Mouse (Mus musculus) T-helper 1 cell (primary cell): ENCODE measurements around the gene Six2.

Experiments used
- in situ Hi-C: fragments of 300-600 bp; cut with MboI, MseI; formaldehyde crosslinking; loops from one replicate; pipeline ENCODE4 v1.15.1; 2025; ENCODE audit warnings: high pct_unique_total_duplicates

The Six2 gene

GRCm38 (mm10) chr17:85688236-85688910 lies at the start of gene Six2:
Six2 (minus strand) TSS chr17:85688274.
- in situ Hi-C loops: loop anchor here (5.0 to 10.0 kb wide), 2 partner anchors 76 to 366 kb away; partner anchors contain the start of gene Six3

- in situ Hi-C loops: no loop called here
These were observed 49.2 kb upstream of the Six2 start for GRCm38 (mm10) chr17:85737090-85737780.

- in situ Hi-C loops: no loop called here
These were observed 43.3 kb upstream of the Six2 start for GRCm38 (mm10) chr17:85731329-85731728.

GRCm38 (mm10) chr17:85730231-85731015 lies 42.3 kb upstream of the Six2 start:
- in situ Hi-C loops: no loop called here

GRCm38 (mm10) chr17:85728071-85728718 lies 40.1 kb upstream of the Six2 start:
- in situ Hi-C loops: no loop called here

- in situ Hi-C loops: no loop called here
These were observed 37.9 kb upstream of the Six2 start for GRCm38 (mm10) chr17:85725988-85726387.

- in situ Hi-C loops: no loop called here
These were observed 35.1 kb upstream of the Six2 start for GRCm38 (mm10) chr17:85723166-85723565.

GRCm38 (mm10) chr17:85717266-85717665 lies 29.2 kb upstream of the Six2 start:
- in situ Hi-C loops: no loop called here

- in situ Hi-C loops: no loop called here
These were observed 27.7 kb upstream of the Six2 start for GRCm38 (mm10) chr17:85715784-85716183.

GRCm38 (mm10) chr17:85714370-85714769 lies 26.3 kb upstream of the Six2 start:
- in situ Hi-C loops: no loop called here

GRCm38 (mm10) chr17:85712874-85713273 lies 24.8 kb upstream of the Six2 start:
- in situ Hi-C loops: no loop called here

GRCm38 (mm10) chr17:85704369-85705260 lies 16.5 kb upstream of the Six2 start:
- in situ Hi-C loops: no loop called here

GRCm38 (mm10) chr17:85700028-85700427 lies 12.0 kb upstream of the Six2 start:
- in situ Hi-C loops: no loop called here

GRCm38 (mm10) chr17:85698643-85699042 lies 10.6 kb upstream of the Six2 start:
- in situ Hi-C loops: loop anchor here (5.0 kb wide), 1 partner anchor 1511 kb away; the partner anchor contains the start of gene Zfp36l2

- in situ Hi-C loops: loop anchor here (5.0 kb wide), 1 partner anchor 1511 kb away; the partner anchor contains the start of gene Zfp36l2
These were observed 9.9 kb upstream of the Six2 start for GRCm38 (mm10) chr17:85697976-85698375.

GRCm38 (mm10) chr17:85694499-85694898 lies 6.4 kb upstream of the Six2 start:
- in situ Hi-C loops: no loop called here

GRCm38 (mm10) chr17:85693101-85693500 lies 5.0 kb upstream of the Six2 start:
- in situ Hi-C loops: no loop called here

- in situ Hi-C loops: no loop called here
These were observed 4.5 kb upstream of the Six2 start for GRCm38 (mm10) chr17:85692594-85692993.

GRCm38 (mm10) chr17:85691701-85692536 lies 3.8 kb upstream of the Six2 start:
- in situ Hi-C loops: no loop called here

GRCm38 (mm10) chr17:85690969-85691335 lies 2.9 kb upstream of the Six2 start:
- in situ Hi-C loops: no loop called here
